Mouse (Mus musculus) lung, postnatal 4 days (tissue): Measurements from ENCODE around the gene Prok1.

Experiments
- DNase-seq, 2 experiments: peaks; one replicate each; pipeline ENCODE4 v3.0.0; 2021

Gene Prok1

GRCm38 (mm10) chr3:107239607-107240006, at the start of gene Prok1:
Prok1 (minus strand) TSS chr3:107239707.
- DNase-seq = no peak

GRCm38 (mm10) chr3:107287346-107287745, 47.8 kb upstream of the Prok1 start:
- DNase-seq = no peak

- DNase-seq = no peak
Observed at GRCm38 (mm10) chr3:107286123-107286522, 46.6 kb upstream of the Prok1 start.

GRCm38 (mm10) chr3:107278479-107279269, 39.2 kb upstream of the Prok1 start, which contains the start of gene Lamtor5:
Lamtor5 (plus strand) TSS chr3:107278858.
- DNase-seq = peak; percentile 92 to 93

- DNase-seq = no peak
Observed at GRCm38 (mm10) chr3:107276626-107277025, 37.1 kb upstream of the Prok1 start.

GRCm38 (mm10) chr3:107275996-107276395, 36.5 kb upstream of the Prok1 start:
- DNase-seq = no peak

- no peak for DNase-seq
Observed at GRCm38 (mm10) chr3:107275351-107275750, 35.8 kb upstream of the Prok1 start.

- peak; percentile 50 to 66 for DNase-seq
Observed at GRCm38 (mm10) chr3:107273820-107274219, 34.3 kb upstream of the Prok1 start.

- no peak for DNase-seq
Observed at GRCm38 (mm10) chr3:107272433-107272832, 32.9 kb upstream of the Prok1 start.

GRCm38 (mm10) chr3:107266814-107267345, 27.4 kb upstream of the Prok1 start:
- no peak for DNase-seq

- peak in 1 of 2 experiments; percentile 42 for DNase-seq
Observed at GRCm38 (mm10) chr3:107261851-107262165, 22.3 kb upstream of the Prok1 start.

GRCm38 (mm10) chr3:107260956-107261850, 21.7 kb upstream of the Prok1 start:
- DNase-seq = no peak

- no peak for DNase-seq
Observed at GRCm38 (mm10) chr3:107257924-107258323, 18.4 kb upstream of the Prok1 start.

GRCm38 (mm10) chr3:107256724-107257123, 17.2 kb upstream of the Prok1 start:
- no peak for DNase-seq

GRCm38 (mm10) chr3:107255992-107256391, 16.5 kb upstream of the Prok1 start:
- no peak for DNase-seq

- no peak for DNase-seq
Observed at GRCm38 (mm10) chr3:107253925-107254324, 14.4 kb upstream of the Prok1 start.

GRCm38 (mm10) chr3:107252035-107252434, 12.5 kb upstream of the Prok1 start:
- DNase-seq = peak in 1 of 2 experiments; percentile 28

GRCm38 (mm10) chr3:107250320-107250719, 10.8 kb upstream of the Prok1 start:
- DNase-seq = no peak

- no peak for DNase-seq
Observed at GRCm38 (mm10) chr3:107249042-107249441, 9.5 kb upstream of the Prok1 start.

GRCm38 (mm10) chr3:107246876-107247275, 7.4 kb upstream of the Prok1 start:
- no peak for DNase-seq

- DNase-seq = no peak
Observed at GRCm38 (mm10) chr3:107241389-107242094, 2.0 kb upstream of the Prok1 start.

- no peak for DNase-seq
Observed at GRCm38 (mm10) chr3:107238471-107238980, 981 bp downstream of the Prok1 start.

GRCm38 (mm10) chr3:107238051-107238450, 1.5 kb downstream of the Prok1 start:
- DNase-seq = no peak
